Mouse (Mus musculus) cerebellum, adult 18-20 months (tissue): ENCODE results near the gene Serpinb3d.
"Not testable (repeated sequence)": the region's sequence is repeated elsewhere in the genome, so short reads cannot be mapped to it uniquely, and the experiment has no call there.

Experiments
- DNase-seq, 2 experiments: peaks; one replicate each; pipeline ENCODE4 v3.0.0; 2021

The Serpinb3d gene

GRCm38 (mm10) chr1:107083406-107083805 lies at the start of gene Serpinb3d:
Gene Serpinb3d, minus strand, starts transcription at chr1:107083506.
- no peak for DNase-seq

GRCm38 (mm10) chr1:107127453-107127852 lies 44.1 kb upstream of the Serpinb3d start:
- DNase-seq, result peak; percentile 12 to 13

GRCm38 (mm10) chr1:107098417-107098816 lies 15.1 kb upstream of the Serpinb3d start:
- DNase-seq, result no peak

- no peak for DNase-seq
These were observed 31.1 kb downstream of the Serpinb3d start, which contains the start of gene Serpinb3a for GRCm38 (mm10) chr1:107052203-107052602. Gene Serpinb3a, minus strand, starts transcription at chr1:107052303.

GRCm38 (mm10) chr1:107034236-107034635 lies 49.1 kb downstream of the Serpinb3d start:
- not testable (repeated sequence) for DNase-seq
